In genomic region chr5:150289611-150290010, GRCm38 (mm10) we compare ENCODE assay signal across 8 mouse cellular contexts.
DNase-seq lines count a peak whose midpoint lies in the region; ATAC-seq and TF ChIP-seq lines count a peak whose summit lies in the region.

No protein-coding gene starts in this region.

- ATAC-seq in heart, embryonic 12.5 days (ENCODE audit: insufficient number of reproducible peaks, low FRiP score) = 0 out of 2 replicates have a peak, but pooled peaks have one; percentile 19
- ATAC-seq in megakaryocyte, adult 5-6 weeks (ENCODE audit: poor library complexity, severe bottlenecking) = peak; percentile 39

- H3K4me2 ChIP-seq in heart, embryonic 12.5 days = no peak overlapping the region

- DNase-seq in heart, adult 9 months (ENCODE audit: low spot score in 2 of 2) = no peak
- peak; percentile 4 for DNase-seq in thymus, adult 2 months
- no peak for DNase-seq in thymus, adult 18-20 months
- peak; percentile 26 to 37 for DNase-seq in heart, postnatal 14 days
- no peak for DNase-seq in right cerebral cortex, postnatal 4 days
- no peak for DNase-seq in frontal cortex, adult 2 months (ENCODE audit: extremely low spot score in 1 of 2, low spot score in 1 of 2)

- H3K27ac ChIP-seq in heart, embryonic 12.5 days (ENCODE audit: poor library complexity, severe bottlenecking) = no peak overlapping the region
- no peak overlapping the region for H3K27ac ChIP-seq in thymus, adult 2 months (ENCODE audit: control insufficient read depth, insufficient read depth, low read length)

- H3K36me3 ChIP-seq in heart, embryonic 12.5 days = peaks cover 5% of the 10 kb centered on the region; the same call in 1 of the 2 replicates
- no peaks in the 10 kb centered on the region for H3K36me3 ChIP-seq in thymus, adult 2 months (ENCODE audit: control insufficient read depth, insufficient read depth, low read length)

- no peaks in the 10 kb centered on the region for H3K27me3 ChIP-seq in heart, embryonic 12.5 days (replicated peaks)
- no peaks in the 10 kb centered on the region for H3K27me3 ChIP-seq in thymus, adult 2 months (ENCODE audit: control insufficient read depth, insufficient read depth, low read length)

- no peak for TF ChIP-seq POLR2A in thymus, adult 2 months (IDR thresholded peaks at IDR 0.05; ENCODE audit: control insufficient read depth, extremely low read depth, insufficient read depth, low read length, poor library complexity)

- 71% methylated on average over 8 of the region's 8 CpGs for WGBS in heart, embryonic 12.5 days
- WGBS in thymus, adult 2 months = 78% methylated on average over 8 of the region's 8 CpGs

- no peak overlapping the region for H3K9ac ChIP-seq in heart, embryonic 12.5 days

- H3K4me1 ChIP-seq in heart, embryonic 12.5 days (replicated peaks) = peaks cover 33% of the 10 kb centered on the region
- H3K4me1 ChIP-seq in thymus, adult 2 months (replicated peaks; ENCODE audit: control insufficient read depth, insufficient read depth, low read length) = no peaks in the 10 kb centered on the region

- 0 out of 2 replicates have a peak, but pooled peaks cover 6% of the 10 kb centered on the region for H3K9me3 ChIP-seq in heart, embryonic 12.5 days (replicated peaks)

- TF ChIP-seq CTCF in thymus, adult 2 months (IDR thresholded peaks at IDR 0.05; ENCODE audit: borderline replicate concordance, control insufficient read depth, extremely low read depth, insufficient read depth, low read length, poor library complexity) = no peak

- no peak overlapping the region for H3K4me3 ChIP-seq in heart, embryonic 12.5 days
- no peak overlapping the region for H3K4me3 ChIP-seq in thymus, adult 2 months (ENCODE audit: control insufficient read depth, insufficient read depth, low read length)

- intact Hi-C loops in heart, postnatal 14 days (cut with DNase I) = no loop called here

Comparison
In these comparisons a context has a peak if more than half of its experiments do, and no peak if none do; other contexts are left out.
1. DNase-seq: peak in thymus, adult 2 months (single experiment) and heart, postnatal 14 days (2 of 2); none in heart, adult 9 months (0 of 2), thymus, adult 18-20 months (0 of 2), right cerebral cortex, postnatal 4 days (single experiment) and frontal cortex, adult 2 months (0 of 2).